Mouse (Mus musculus): ENCODE data around the gene Synj2. TPM values are rescaled to one million over a fixed set of nuclear protein-coding genes. Genes with fewer than 3 reads are reported as not detected.

Synj2 gene
- total RNA-seq, 2 experiments from 2014 or later, result 28.2 to 34.1 TPM

- DNase-seq, result peak; percentile 76 to 79
- intact Hi-C loops (cut with DNase I), result no loop called here
Observed at GRCm38 (mm10) chr17:5934554-5935324, 6.3 kb upstream of the Synj2 start.

DNA sequence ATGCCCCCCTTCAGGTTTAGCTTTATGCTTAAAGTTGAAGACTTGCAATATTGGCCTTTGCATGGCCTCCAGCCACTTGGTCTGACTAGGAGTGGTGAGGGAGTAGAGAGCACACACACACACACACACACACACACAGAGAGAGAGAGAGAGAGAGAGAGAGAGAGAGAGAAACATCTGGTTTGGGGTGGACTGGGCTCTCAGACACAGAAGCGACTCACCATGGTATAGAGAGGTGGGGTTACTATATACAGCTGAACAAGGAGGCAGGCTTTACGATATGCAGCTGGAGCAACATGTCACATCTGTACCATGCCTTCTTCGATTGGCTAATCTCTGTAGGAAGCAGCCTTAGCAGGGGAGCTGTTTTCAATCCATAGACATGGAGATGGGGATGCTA is 5.4 kb upstream of the Synj2 start:
- intact Hi-C loops (cut with DNase I), result no loop called here

GRCm38 (mm10) chr17:5936276-5936675 is 4.8 kb upstream of the Synj2 start:
- intact Hi-C loops (cut with DNase I), result no loop called here
- no peak for DNase-seq

More for the DNA sequence above, 5.4 kb upstream of the Synj2 start:
- DNase-seq, result no peak

DNA sequence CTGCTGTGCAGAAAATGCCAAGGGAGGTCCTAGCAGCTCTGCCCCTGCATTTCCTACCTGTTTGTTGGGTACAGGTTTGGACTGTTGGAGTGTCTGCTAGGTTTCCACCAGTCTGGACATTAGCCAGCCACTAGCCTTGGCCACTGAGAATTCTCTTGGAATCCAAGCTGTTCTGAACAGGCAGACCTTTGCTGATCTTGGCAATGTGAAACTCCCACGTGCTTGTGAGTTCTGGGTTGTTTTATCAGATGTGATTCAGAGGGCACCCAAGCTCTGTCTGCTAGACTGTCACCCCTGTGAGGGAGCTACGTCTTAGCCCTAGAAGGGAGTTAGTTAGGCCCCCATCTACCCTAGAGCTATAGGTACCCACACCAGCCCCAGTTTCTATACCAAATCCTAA is 3.6 kb upstream of the Synj2 start:
- intact Hi-C loops (cut with DNase I), result no loop called here
- DNase-seq, result no peak

DNA sequence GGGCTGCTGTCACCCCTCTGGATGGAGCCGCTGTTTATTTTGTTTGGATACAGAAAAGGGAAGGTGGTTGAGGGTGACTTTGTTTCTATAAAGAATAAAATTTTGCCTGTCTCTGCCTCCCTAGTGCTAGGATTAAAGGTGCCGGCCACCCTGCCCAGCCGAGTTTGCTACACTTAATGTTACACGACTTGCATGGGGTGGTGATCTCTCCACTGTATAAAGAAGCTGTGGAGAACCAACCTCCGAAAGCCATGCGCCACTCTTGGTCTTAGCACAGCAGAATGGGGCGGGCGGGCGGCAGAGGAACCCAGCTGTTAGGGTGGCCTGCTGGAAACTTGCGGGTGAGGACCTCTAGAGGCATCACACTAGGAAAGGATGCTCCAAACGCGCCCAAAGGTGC is 1.2 kb upstream of the Synj2 start:
- intact Hi-C loops (cut with DNase I), result no loop called here
- no peak for DNase-seq

- intact Hi-C loops (cut with DNase I), result loop anchor here (1.0 kb wide), 2 partner anchors 39 to 79 kb away; no protein-coding TSS in a partner anchor
- DNase-seq, result peak; percentile 88 to 89
Observed at GRCm38 (mm10) chr17:5940792-5941191, 288 bp upstream of the Synj2 start.

DNA sequence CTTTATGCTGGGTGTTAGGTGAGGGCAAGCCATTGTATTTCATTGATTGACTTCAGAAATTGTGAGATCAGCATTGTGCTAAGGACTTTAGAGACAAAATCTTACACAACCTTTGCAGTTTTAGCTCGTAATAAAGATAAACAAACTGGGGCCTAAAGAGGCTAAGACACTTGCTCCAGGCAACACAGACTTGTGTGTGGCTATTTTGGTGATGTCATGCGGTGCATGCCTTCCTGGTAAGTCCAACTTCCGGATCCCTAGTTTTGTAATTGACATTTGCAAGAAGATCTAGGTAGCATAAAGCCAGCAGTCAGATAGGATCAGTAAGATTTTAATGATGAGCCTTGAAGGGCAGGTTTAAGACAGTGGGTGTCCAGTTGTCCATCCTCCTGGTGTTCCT is 1.1 kb downstream of the Synj2 start:
- DNase-seq, result no peak
- intact Hi-C loops (cut with DNase I), result no loop called here

- intact Hi-C loops (cut with DNase I), result no loop called here
- DNase-seq, result no peak
Observed at GRCm38 (mm10) chr17:5943053-5943452, 2.0 kb downstream of the Synj2 start.

DNA sequence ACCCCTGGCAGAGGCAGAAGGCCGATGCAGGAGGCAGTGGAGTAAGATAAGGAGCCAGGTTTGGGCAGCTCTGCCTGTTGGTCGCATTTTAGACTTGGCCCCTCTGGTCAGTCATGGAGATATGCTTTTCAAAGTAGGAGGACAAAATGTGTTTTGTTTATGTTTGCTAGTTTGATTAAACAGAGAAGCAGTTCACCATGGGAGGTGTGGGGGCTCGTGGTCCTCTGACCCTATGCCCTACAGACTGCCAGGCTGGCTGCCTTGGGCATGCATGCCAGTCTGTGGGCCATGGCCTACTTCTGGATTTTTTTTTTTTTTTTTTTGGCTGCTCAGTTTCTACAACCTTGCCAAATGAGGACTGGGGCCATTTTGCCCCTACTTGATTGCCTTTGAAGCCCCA is 6.0 kb downstream of the Synj2 start:
- intact Hi-C loops (cut with DNase I), result no loop called here
- no peak for DNase-seq

DNA sequence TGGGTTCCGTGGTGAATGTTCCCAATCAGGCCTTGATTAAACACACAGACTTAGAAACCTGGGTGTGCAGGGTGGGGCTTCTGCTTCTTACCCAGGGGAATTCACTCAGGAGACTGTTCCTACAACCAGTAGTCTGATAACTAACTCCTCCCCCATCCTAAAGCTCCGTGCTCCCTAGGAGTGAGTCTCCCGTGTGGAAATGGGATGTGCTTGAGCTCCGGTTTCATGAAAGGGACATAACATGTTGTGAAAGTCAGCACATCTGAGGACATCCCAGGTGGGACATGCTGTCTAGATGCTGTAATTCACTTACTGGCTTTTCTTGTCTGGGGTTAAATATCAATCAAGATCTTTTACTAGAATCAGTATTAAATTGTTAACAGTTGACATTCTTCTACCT is 11.4 kb downstream of the Synj2 start:
- intact Hi-C loops (cut with DNase I), result no loop called here
- no peak for DNase-seq

GRCm38 (mm10) chr17:5956350-5957000 is 15.4 kb downstream of the Synj2 start:
- no peak for DNase-seq
- intact Hi-C loops (cut with DNase I), result no loop called here

DNA sequence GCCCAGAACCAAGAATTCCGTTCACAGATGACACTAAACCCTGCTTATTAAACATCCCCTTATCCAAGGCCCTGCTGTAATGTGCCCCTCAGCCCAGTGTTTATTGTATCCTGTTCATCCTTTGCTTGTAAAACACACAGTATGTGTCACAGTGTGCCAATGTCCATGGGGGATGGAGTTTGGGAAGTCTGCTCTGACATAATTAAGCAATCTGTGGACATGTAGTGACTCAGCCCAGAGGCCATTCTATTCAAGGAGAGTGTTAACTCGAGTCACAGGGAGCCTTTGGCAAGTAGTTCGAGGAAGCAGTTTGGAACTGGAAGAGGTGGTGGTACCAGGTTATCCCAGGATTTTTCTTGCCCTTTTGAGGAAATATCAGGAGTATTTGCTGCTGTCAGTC is 16.0 kb downstream of the Synj2 start:
- peak in 1 of 2 experiments; percentile 37 for DNase-seq
- intact Hi-C loops (cut with DNase I), result no loop called here

GRCm38 (mm10) chr17:5958229-5958628 is 17.1 kb downstream of the Synj2 start:
- no peak for DNase-seq
- intact Hi-C loops (cut with DNase I), result no loop called here

DNA sequence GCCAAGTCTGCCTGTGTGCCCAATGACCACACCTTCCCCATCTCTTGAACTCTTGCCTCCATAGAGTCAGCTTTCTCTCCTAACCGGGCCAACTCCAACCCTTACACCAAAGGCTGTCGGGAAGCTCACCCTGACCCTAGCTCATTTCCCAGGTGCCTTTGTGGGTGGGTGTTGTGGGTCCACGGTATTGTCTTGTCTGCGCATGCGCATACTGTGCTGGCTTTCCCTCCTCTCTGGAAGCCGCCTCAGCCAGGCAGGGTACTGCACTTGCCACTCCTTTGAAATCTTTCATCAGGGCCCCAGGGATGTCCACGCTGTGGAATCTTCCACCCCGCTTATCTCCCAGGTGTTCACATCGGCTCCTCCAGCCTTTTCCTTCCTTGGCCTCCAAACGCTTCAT is 17.6 kb downstream of the Synj2 start:
- no peak for DNase-seq
- intact Hi-C loops (cut with DNase I), result no loop called here

- no peak for DNase-seq
- intact Hi-C loops (cut with DNase I), result no loop called here
Observed at GRCm38 (mm10) chr17:5959096-5959495, 18.0 kb downstream of the Synj2 start.

GRCm38 (mm10) chr17:5959802-5960201 is 18.7 kb downstream of the Synj2 start:
- intact Hi-C loops (cut with DNase I), result no loop called here

DNA sequence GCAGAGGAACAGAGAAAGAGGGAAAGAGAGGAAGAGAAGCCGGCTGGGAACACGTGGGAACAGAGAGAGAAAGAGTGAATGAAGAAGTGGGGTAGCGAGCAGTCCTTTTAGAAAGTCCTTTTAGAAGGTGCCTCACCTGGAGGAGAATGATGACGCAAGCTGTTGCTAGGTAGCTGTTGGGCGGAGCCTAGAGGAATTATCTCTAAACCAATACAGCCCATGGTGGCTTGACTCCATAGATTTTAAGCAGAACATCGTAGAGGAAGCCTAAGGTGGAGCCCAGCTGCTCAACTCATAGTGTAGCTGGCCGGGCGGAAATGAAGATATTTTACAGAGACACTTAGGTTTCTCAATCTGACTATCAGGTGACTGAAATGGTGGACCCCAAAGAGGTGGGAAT is 22.7 kb downstream of the Synj2 start:
- no peak for DNase-seq
- intact Hi-C loops (cut with DNase I), result no loop called here

More at GRCm38 (mm10) chr17:5959802-5960201, 18.7 kb downstream of the Synj2 start:
- DNase-seq, result peak; percentile 66 to 67

DNA sequence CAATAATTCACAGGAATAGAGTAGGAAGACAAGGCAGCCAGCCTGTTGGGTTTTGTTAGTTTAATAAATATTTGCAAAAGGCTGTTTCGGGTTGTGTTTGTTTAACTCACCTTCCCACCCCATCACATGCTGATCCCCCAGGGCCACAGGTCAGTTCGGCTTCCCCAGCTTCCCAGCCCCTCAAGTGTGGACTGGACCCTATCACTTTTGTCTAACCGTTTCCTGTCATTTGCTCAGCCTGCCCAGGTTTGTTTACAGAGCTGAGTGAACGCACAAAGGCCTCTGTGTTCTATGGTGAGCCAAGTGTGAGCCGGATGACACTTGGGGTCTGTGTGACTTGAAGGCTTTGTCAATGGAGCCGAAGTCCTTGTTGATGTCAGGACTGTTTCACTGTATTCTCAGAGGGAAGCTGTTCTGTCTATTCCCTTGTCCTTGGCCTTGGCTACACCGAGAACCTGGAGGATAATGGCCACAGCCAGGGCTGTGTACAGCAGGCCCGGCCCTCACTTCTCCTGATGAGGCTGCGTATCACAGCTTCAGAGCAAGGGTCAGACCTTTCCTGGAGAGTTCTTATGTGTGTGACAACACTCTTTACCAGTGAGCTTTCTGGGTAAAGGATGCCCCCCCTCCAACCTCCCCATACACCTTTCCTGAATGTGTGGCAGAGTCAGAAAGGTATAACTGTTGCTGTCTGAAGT is 24.2 kb downstream of the Synj2 start:
- DNase-seq, result no peak
- intact Hi-C loops (cut with DNase I), result no loop called here

DNA sequence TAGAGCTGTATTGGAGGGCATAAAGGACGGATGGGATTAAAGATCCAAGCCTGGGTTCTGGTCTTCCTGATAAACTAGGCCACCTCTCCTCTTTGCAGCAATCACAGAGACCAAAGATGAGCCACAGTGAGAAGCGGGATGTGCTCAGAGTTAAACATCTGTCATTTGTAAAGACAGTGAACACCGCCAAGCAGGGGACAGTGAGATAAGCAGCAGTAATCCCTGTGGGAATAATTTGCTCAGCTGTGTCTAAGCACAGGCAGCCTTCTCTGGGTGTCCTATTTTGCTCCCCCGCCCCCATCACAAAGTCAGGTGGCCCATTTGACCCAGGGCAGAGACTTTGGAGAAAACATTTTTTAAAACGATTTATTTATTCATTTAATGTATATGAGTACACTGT is 25.6 kb downstream of the Synj2 start:
- intact Hi-C loops (cut with DNase I), result no loop called here
- no peak for DNase-seq

GRCm38 (mm10) chr17:5968562-5968961 is 27.5 kb downstream of the Synj2 start:
- intact Hi-C loops (cut with DNase I), result no loop called here
- no peak for DNase-seq

DNA sequence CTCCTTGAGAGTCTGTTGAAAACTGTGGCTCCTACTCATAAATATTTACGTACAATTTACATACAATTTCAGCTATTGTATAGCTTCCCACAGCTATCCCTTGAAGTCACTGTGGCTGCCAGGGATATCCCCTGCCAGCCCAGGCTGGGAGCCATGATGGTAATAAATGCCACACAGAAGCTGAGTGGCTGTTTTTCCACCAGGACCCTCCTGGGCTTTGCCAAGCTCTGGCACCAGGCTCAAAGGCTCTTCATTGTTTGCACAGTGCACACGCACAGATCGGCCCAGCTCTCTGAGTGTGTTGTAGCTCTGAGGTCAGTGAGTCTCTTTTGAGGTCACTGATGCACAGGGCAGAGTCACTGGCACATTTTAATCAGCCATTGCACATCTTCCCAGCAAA is 28.2 kb downstream of the Synj2 start:
- intact Hi-C loops (cut with DNase I), result no loop called here
- DNase-seq, result no peak
